Mouse (Mus musculus) limb, embryonic 14.5 days (tissue): ENCODE measurements around the gene Phf5a. TPM values are rescaled to one million over a fixed set of nuclear protein-coding genes. Genes with fewer than 3 reads are reported as not detected.

Experiments used
- ATAC-seq: fragments of 200-750 bp; cut with Nextera tagmentation; 2 replicates; pipeline ENCODE4 v1.8.0; 2017; ENCODE audit warnings: low read depth, moderate number of reproducible peaks, moderate TSS enrichment; ENCODE audit not compliant: low FRiP score
- DNase-seq: peaks from one replicate; pipeline ENCODE4 v3.0.0-alpha.2; 2015; ENCODE audit warnings: low spot score
- H3K27ac ChIP-seq: fragments of 300-500 bp; sonication (generic); replicated peaks from 2 replicates; pipeline ENCODE4 v1.5.1; 2014; ENCODE audit warnings: low read depth, mild to moderate bottlenecking, low read length, moderate library complexity, mixed read lengths
- H3K27me3 ChIP-seq: fragments of 300-500 bp; sonication (generic); 2 replicates; pipeline ENCODE4 v1.6.1; 2014; ENCODE audit warnings: low read length, mixed read lengths; ENCODE audit not compliant: control insufficient read depth, insufficient read depth
- H3K36me3 ChIP-seq: fragments of 300-500 bp; sonication (generic); 2 replicates; pipeline ENCODE4 v1.6.1; 2014; ENCODE audit warnings: mild to moderate bottlenecking, low read length, moderate library complexity, mixed read lengths; ENCODE audit not compliant: control insufficient read depth, insufficient read depth
- H3K4me1 ChIP-seq: fragments of 300-500 bp; sonication (generic); 2 replicates; pipeline ENCODE4 v1.6.1; 2014; ENCODE audit warnings: antibody characterized with exemption, low read length, mixed read lengths; ENCODE audit not compliant: control insufficient read depth, insufficient read depth
- H3K4me2 ChIP-seq: fragments of 300-500 bp; sonication (generic); replicated peaks from 2 replicates; pipeline ENCODE4 v1.6.1; 2014; ENCODE audit warnings: low read depth, mild to moderate bottlenecking, low read length, moderate library complexity; ENCODE audit not compliant: severe bottlenecking
- H3K4me3 ChIP-seq: fragments of 300-500 bp; sonication (generic); replicated peaks from 2 replicates; pipeline ENCODE4 v1.5.1; 2014; ENCODE audit warnings: low read length
- H3K9ac ChIP-seq: fragments of 300-500 bp; sonication (generic); 2 replicates; pipeline ENCODE4 v1.6.1; 2014; ENCODE audit warnings: mild to moderate bottlenecking, low read depth, low read length, moderate library complexity; ENCODE audit not compliant: severe bottlenecking
- H3K9me3 ChIP-seq: fragments of 300-500 bp; sonication (generic); 2 replicates; pipeline ENCODE4 v1.6.1; 2016; ENCODE audit warnings: low read length; ENCODE audit not compliant: control insufficient read depth
- POLR2A ChIP-seq: fragments of 200-500 bp; IDR thresholded peaks from 2 replicates; pipeline ENCODE4 v1.8.0; 2012; ENCODE audit warnings: inconsistent platforms, mild to moderate bottlenecking, moderate library complexity, borderline replicate concordance; ENCODE audit not compliant: insufficient read depth, insufficient read length; ENCODE audit errors: extremely low read depth
- WGBS: fragments of 180-500 bp; shearing (Covaris S2); extraction: QIAGEN DNeasy Blood & Tissue Kit; methylation state at CpG from one replicate; pipeline ENCODE4 v1.1.7; 2014; 5-methylcytosine and 5-hydroxymethylcytosine counted together
- polyA plus RNA-seq, 2 experiments: library from polyadenylated mRNA; depleted of rRNA in 1 of 2; stranded (reverse) in 1 of 2; unstranded in 1 of 2; fragments of >200 nt; fragmentation: Nextera tagmentation in 1 of 2; extraction: Ambion mirVana in 1 of 2; gene quantifications; 2 replicates each; pipeline versions ENCODE4 v1.2.1 to v1.2.3; 2012 to 2014

The Phf5a gene
- polyA plus RNA-seq, 2 experiments = 96.8 to 163 TPM

- Histone ChIP-seq H3K36me3 (peaks cover 48% of the 10 kb centered on the region), H3K9me3 (no peaks in the 10 kb centered on the region), H3K4me3 (no peak overlapping the region), H3K9ac (no peak overlapping the region), H3K4me2 (no peak overlapping the region), H3K27ac (no peak overlapping the region), H3K4me1 (peaks cover 8% of the 10 kb centered on the region), H3K27me3 (no peaks in the 10 kb centered on the region)
- ATAC-seq = no peak
- no peak for TF ChIP-seq POLR2A
- DNase-seq = no peak
- WGBS = 87% methylated on average over 12 of the region's 12 CpGs
Measured at GRCm38 (mm10) chr15:81814716-81815370, 56.9 kb downstream of the Phf5a start.

Other genes starting within 250 kb of the Phf5a start
- gene L3mbtl2, start 208.0 kb downstream of the Phf5a start, polyA plus RNA-seq (2012; rRNA removed) = 16.2 and 18.1 TPM in 2 replicates
- 14.5 and 15.9 TPM in 2 replicates for gene L3mbtl2, start 208.0 kb downstream of the Phf5a start, polyA plus RNA-seq (2014; fragmentation: Nextera tagmentation; extraction: Ambion mirVana)
- gene Chadl, start 174.6 kb downstream of the Phf5a start, polyA plus RNA-seq (2012; rRNA removed) = 46.3 and 87.4 TPM in 2 replicates
- 22.6 and 27.4 TPM in 2 replicates for gene Chadl, start 174.6 kb downstream of the Phf5a start, polyA plus RNA-seq (2014; fragmentation: Nextera tagmentation; extraction: Ambion mirVana)
- 61.9 and 70.8 TPM in 2 replicates for gene Zc3h7b, start 126.9 kb downstream of the Phf5a start, polyA plus RNA-seq (2012; rRNA removed)
- 38.5 and 43.2 TPM in 2 replicates for gene Zc3h7b, start 126.9 kb downstream of the Phf5a start, polyA plus RNA-seq (2014; fragmentation: Nextera tagmentation; extraction: Ambion mirVana)
- 69.7 and 74.3 TPM in 2 replicates for gene Rangap1, start 126.4 kb downstream of the Phf5a start, polyA plus RNA-seq (2012; rRNA removed)
- 83.7 and 86.6 TPM in 2 replicates for gene Rangap1, start 126.4 kb downstream of the Phf5a start, polyA plus RNA-seq (2014; fragmentation: Nextera tagmentation; extraction: Ambion mirVana)
- 45.7 and 49.2 TPM in 2 replicates for gene Tef, start 69.5 kb downstream of the Phf5a start, polyA plus RNA-seq (2012; rRNA removed)
- gene Tef, start 69.5 kb downstream of the Phf5a start, polyA plus RNA-seq (2014; fragmentation: Nextera tagmentation; extraction: Ambion mirVana) = 25.5 and 29.3 TPM in 2 replicates
- 23.7 and 28.1 TPM in 2 replicates for gene Tob2, start 13.1 kb downstream of the Phf5a start, polyA plus RNA-seq (2012; rRNA removed)
- 23.4 and 24.7 TPM in 2 replicates for gene Tob2, start 13.1 kb downstream of the Phf5a start, polyA plus RNA-seq (2014; fragmentation: Nextera tagmentation; extraction: Ambion mirVana)
- 158 and 183 TPM in 2 replicates for gene Aco2, start 398 bp upstream of the Phf5a start, polyA plus RNA-seq (2012; rRNA removed)
- gene Aco2, start 398 bp upstream of the Phf5a start, polyA plus RNA-seq (2014; fragmentation: Nextera tagmentation; extraction: Ambion mirVana) = 127 and 134 TPM in 2 replicates
- 20.5 and 25.0 TPM in 2 replicates for gene Polr3h, start 54.3 kb upstream of the Phf5a start, polyA plus RNA-seq (2012; rRNA removed)
- 69.1 and 71.6 TPM in 2 replicates for gene Polr3h, start 54.3 kb upstream of the Phf5a start, polyA plus RNA-seq (2014; fragmentation: Nextera tagmentation; extraction: Ambion mirVana)
- gene Csdc2, start 64.8 kb upstream of the Phf5a start, polyA plus RNA-seq (2012; rRNA removed) = 16.2 and 23.6 TPM in 2 replicates
- gene Csdc2, start 64.8 kb upstream of the Phf5a start, polyA plus RNA-seq (2014; fragmentation: Nextera tagmentation; extraction: Ambion mirVana) = 13.5 and 14.3 TPM in 2 replicates
- 40.7 and 41.5 TPM in 2 replicates for gene Pmm1, start 89.0 kb upstream of the Phf5a start, polyA plus RNA-seq (2012; rRNA removed)
- gene Pmm1, start 89.0 kb upstream of the Phf5a start, polyA plus RNA-seq (2014; fragmentation: Nextera tagmentation; extraction: Ambion mirVana) = 33.3 and 34.8 TPM in 2 replicates
- not detected in 2 replicates for gene 1700029P11Rik, start 108.6 kb upstream of the Phf5a start, polyA plus RNA-seq (2012; rRNA removed)
- not detected in 2 replicates for gene 1700029P11Rik, start 108.6 kb upstream of the Phf5a start, polyA plus RNA-seq (2014; fragmentation: Nextera tagmentation; extraction: Ambion mirVana)
- 29.3 and 37.2 TPM in 2 replicates for gene Xrcc6, start 115.9 kb upstream of the Phf5a start, polyA plus RNA-seq (2012; rRNA removed)
- 71.8 and 74.0 TPM in 2 replicates for gene Xrcc6, start 115.9 kb upstream of the Phf5a start, polyA plus RNA-seq (2014; fragmentation: Nextera tagmentation; extraction: Ambion mirVana)
- gene Desi1, start 162.0 kb upstream of the Phf5a start, polyA plus RNA-seq (2012; rRNA removed) = 30.5 and 34.8 TPM in 2 replicates
- gene Desi1, start 162.0 kb upstream of the Phf5a start, polyA plus RNA-seq (2014; fragmentation: Nextera tagmentation; extraction: Ambion mirVana) = 26.3 and 29.8 TPM in 2 replicates
- gene Snu13, start 175.7 kb upstream of the Phf5a start, polyA plus RNA-seq (2012; rRNA removed) = 155 and 182 TPM in 2 replicates
- gene Snu13, start 175.7 kb upstream of the Phf5a start, polyA plus RNA-seq (2014; fragmentation: Nextera tagmentation; extraction: Ambion mirVana) = 268 and 280 TPM in 2 replicates
- gene 4930407I10Rik, start 187.2 kb upstream of the Phf5a start, polyA plus RNA-seq (2012; rRNA removed) = 0.01 TPM in 1 of 2 replicates, not detected in the other
- 0.06 TPM in 1 of 2 replicates, not detected in the other for gene 4930407I10Rik, start 187.2 kb upstream of the Phf5a start, polyA plus RNA-seq (2014; fragmentation: Nextera tagmentation; extraction: Ambion mirVana)
- gene Mei1, start 198.1 kb upstream of the Phf5a start, polyA plus RNA-seq (2012; rRNA removed) = 0.14 and 0.16 TPM in 2 replicates
- gene Mei1, start 198.1 kb upstream of the Phf5a start, polyA plus RNA-seq (2014; fragmentation: Nextera tagmentation; extraction: Ambion mirVana) = 0.12 TPM in 1 of 2 replicates, not detected in the other